Mouse (Mus musculus) B cell, adult 67 days (primary cell): ENCODE measurements around the gene Olfr720. TPM values are rescaled to one million over a fixed set of nuclear protein-coding genes. Genes with fewer than 3 reads are reported as not detected.

ENCODE experiments used
- total RNA-seq, 2 experiments: library from RNA; stranded (reverse); gene quantifications; 4 replicates each; pipeline ENCODE4 v1.2.4; 2023

Olfr720 gene
- not detected for total RNA-seq

GRCm38 (mm10) chr14:14186738-14187137 lies at the start of gene Olfr720:
Olfr720 (minus strand) TSS chr14:14186838.

Other genes with a start within 250 kb of the Olfr720 start
- gene Atxn7, start 225.4 kb downstream of the Olfr720 start, total RNA-seq, result 10 to 100 TPM; 70.4 to 79.2 TPM
- gene Thoc7, start 225.0 kb downstream of the Olfr720 start, total RNA-seq, result 10 to 100 TPM; 55.8 to 60.1 TPM
- gene Psmd6, start 65.9 kb downstream of the Olfr720 start, total RNA-seq, result 100 to 1,000 TPM; 101 to 109 TPM
- not detected for gene Olfr31, start 136.0 kb upstream of the Olfr720 start, total RNA-seq
- gene Il3ra, start 159.4 kb upstream of the Olfr720 start, total RNA-seq, result 10 to 100 TPM; 17.5 to 20.1 TPM
- not detected for gene Olfr721-ps1, start 214.5 kb upstream of the Olfr720 start, total RNA-seq